Mouse (Mus musculus) large intestine, adult 2 months (tissue): ENCODE data around the gene Flvcr1. TPM values are rescaled to one million over a fixed set of nuclear protein-coding genes. Genes with fewer than 3 reads are reported as not detected.

Source experiments
- polyA plus RNA-seq: library from polyadenylated mRNA; depleted of rRNA; stranded (reverse); fragments of >200 nt; gene quantifications from 2 replicates; pipeline ENCODE4 v1.2.3, GENCODE M21; 2012; rRNA removed

Flvcr1 gene
- polyA plus RNA-seq, 1 experiment, result 8.1 TPM

Other genes with a start within 250 kb of the Flvcr1 start
- gene Rps6kc1, start 114.4 kb downstream of the Flvcr1 start, polyA plus RNA-seq, result 9.2 and 10.9 TPM in 2 replicates
- gene Angel2, start 101.0 kb downstream of the Flvcr1 start, polyA plus RNA-seq, result 19.0 and 29.9 TPM in 2 replicates
- 0.29 and 0.31 TPM in 2 replicates for gene Vash2, start 46.9 kb downstream of the Flvcr1 start, polyA plus RNA-seq
- not detected in 2 replicates for gene Spata45, start 10.5 kb upstream of the Flvcr1 start, polyA plus RNA-seq
- 4.8 and 6.2 TPM in 2 replicates for gene Tatdn3, start 36.8 kb upstream of the Flvcr1 start, polyA plus RNA-seq
- gene Nsl1, start 36.9 kb upstream of the Flvcr1 start, polyA plus RNA-seq, result 2.7 and 3.5 TPM in 2 replicates
- 6.5 and 7.5 TPM in 2 replicates for gene Batf3, start 71.7 kb upstream of the Flvcr1 start, polyA plus RNA-seq
- not detected in 2 replicates for gene Fam71a, start 138.7 kb upstream of the Flvcr1 start, polyA plus RNA-seq
- gene Atf3, start 191.9 kb upstream of the Flvcr1 start, polyA plus RNA-seq, result 13.5 and 35.4 TPM in 2 replicates